Mouse (Mus musculus): Measurements from ENCODE around the gene Lhfpl3. TPM values are rescaled to one million over a fixed set of nuclear protein-coding genes. Genes with fewer than 3 reads are reported as not detected.

The Lhfpl3 gene
- total RNA-seq, 2 experiments from 2014 or later, result not detected

DNA sequence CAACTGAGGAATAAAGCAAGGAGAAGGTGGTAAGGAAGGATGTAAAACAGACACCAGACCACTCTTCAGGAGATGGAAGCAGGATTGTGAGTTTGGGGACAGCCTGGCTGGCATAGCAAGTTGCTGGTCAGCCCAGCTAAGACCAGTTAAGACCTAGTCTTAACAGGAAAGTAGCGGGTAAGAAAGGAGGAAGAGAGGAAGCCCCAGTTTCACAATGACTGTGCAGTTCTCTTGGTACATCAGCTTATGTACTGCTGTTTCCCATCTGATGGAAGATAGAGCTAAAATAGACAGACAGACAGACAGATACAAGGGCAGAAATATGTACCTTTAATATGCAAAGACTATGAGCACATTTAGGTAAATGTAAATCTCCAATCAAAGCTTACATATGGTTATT is 171.3 kb downstream of the Lhfpl3 start:
- intact Hi-C loops (cut with DNase I), result no loop called here
- no peak for DNase-seq

DNA sequence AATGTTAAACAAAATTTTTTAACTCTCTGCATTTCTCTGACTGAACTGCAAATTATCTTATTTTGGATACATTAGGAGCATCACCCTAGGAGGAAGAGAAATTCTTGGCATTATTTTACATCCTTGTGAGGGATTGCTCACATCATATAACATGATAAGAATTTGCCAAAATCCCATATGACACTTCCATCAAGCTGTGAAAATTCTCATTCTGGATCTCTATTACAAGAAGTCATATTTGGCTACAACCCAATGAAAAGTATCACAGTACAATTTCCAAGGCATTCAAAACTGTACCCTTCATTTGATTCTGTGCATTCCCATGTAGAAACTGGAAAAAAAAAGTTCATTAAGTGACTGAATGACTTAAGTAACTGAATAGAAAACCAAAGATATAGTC is 180.3 kb downstream of the Lhfpl3 start:
- intact Hi-C loops (cut with DNase I), result no loop called here

DNA sequence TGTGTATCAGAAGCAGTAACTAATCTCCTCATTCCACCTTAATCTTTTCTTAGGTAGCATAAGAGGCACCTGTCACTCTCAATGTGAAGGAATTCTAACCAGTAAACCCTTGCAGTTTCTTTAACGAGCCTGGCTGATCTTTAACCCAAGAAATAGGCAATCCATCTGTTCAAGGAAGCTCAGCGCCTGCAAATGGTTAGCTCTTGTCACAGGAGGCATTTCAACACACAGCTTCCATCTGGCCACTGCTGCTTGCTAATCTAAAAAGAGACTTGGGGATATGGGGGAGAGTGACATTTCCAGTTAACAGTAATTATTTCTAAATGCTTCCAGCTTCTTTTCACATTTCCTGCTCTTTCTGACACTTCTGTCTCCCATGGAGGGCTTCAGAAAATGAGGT is 182.9 kb downstream of the Lhfpl3 start:
- intact Hi-C loops (cut with DNase I), result no loop called here
- DNase-seq, result no peak

More for the DNA sequence above, 180.3 kb downstream of the Lhfpl3 start:
- DNase-seq, result no peak

DNA sequence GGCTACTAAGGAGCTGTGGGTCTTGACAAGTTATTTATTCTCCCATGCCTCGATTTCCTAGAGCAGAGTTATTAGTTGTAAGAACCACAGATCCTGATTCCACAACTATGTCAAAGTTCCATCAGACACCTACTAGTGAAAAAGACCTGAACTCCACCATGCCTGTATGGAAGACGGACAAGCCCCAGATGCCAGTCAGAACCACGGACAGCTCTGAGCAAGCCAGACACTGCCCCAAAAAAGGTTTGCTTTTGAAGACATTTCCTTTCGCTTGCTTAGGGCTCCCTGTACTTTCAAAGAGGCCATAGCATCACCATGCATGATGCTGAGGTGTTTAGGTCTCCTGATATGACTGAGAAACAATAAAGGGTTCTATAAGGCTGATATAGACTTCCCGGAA is 197.4 kb downstream of the Lhfpl3 start:
- DNase-seq, result no peak
- intact Hi-C loops (cut with DNase I), result no loop called here

DNA sequence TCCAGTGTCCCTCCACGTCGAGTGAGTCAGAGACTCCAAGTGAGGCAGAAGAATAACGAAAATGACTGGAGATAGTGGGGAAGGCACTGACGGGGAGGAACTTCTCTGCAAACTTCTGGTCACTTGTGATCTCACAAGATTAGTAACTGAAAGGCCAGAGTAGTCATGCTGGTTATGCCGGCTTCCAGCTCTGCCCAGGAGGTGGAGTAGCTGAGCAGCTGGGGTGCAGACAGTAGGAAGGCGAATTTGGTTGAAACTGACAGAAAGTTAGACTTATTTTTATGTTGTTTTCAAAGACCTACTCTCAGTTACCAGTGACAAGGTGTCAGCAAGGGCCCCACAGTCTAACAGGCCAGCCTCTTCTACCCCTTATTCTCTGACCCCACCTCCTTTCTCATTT is 217.4 kb downstream of the Lhfpl3 start:
- intact Hi-C loops (cut with DNase I), result loop anchor here (1.0 kb wide), 1 partner anchor 261 kb away; no protein-coding TSS in a partner anchor
- peak; percentile 4 to 6 for DNase-seq

DNA sequence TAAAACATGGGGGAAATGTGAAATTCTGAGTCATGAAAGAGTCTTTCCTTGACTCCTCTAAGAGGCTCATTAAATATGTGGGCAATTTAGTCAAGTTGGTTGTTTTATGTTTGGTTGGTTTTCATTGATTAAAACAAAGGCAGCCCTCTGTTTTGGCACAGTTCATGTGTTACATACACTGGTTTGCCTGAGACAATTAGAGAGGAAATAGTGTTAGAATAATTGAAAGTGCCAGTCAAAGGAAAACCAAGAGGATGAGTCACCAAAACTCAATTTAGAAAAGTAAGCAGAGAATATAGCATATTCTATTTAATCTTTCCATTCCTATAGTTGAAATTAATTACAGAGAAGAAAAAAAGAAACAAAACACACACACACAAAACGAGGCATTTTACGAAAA is 240.9 kb downstream of the Lhfpl3 start:
- DNase-seq, result no peak
- intact Hi-C loops (cut with DNase I), result no loop called here

DNA sequence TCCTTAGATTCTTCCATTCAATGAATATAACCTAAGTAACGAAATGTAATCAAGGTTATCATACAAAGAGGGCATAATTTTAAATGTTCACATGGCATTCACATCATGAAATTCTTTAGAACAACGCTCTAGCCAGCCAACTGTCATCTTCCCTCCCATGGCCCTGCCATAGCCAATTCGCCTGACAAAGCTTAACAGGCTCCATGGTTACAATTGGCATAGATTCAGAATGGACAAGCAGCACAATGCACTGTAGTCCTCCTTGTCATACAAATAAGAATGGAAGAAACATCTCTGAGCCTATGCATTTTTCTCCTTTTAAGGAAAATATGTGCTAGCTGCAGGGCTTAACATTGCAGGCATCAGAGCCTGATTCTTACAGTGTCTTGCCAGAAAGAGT is 254.0 kb downstream of the Lhfpl3 start:
- intact Hi-C loops (cut with DNase I), result no loop called here
- DNase-seq, result no peak

DNA sequence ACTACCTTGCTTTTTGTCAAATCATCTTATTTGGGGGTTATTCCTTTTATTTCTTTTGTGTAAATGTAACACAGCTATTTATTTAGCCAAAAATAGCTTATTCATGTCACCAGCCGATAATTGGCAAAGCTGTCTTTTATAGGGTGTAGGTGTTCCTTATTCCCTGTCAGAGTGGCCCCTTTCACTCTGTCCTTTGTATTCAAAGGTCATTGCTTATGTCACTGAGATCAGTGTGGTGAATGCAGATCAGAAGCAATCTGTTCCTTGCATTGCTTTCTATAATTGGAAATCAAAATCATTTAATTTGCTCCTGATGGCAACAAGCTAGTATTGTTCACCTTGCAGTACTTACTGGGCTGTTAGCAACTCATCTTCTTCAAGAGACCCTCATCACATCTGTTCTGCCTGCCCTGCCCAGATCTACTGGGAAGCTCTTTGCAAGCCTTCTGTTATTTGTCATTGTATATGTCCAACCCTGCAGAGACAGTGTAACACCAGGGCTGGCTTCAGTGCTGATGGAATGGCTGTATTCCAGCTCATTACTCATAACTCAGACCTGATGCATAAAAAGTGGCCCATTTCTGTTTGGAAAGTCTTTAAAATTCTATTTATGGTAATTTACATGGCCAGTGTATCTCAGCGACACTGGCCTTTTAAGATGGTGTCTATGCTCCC is 257.4 kb downstream of the Lhfpl3 start:
- intact Hi-C loops (cut with DNase I), result no loop called here
- no peak for DNase-seq

DNA sequence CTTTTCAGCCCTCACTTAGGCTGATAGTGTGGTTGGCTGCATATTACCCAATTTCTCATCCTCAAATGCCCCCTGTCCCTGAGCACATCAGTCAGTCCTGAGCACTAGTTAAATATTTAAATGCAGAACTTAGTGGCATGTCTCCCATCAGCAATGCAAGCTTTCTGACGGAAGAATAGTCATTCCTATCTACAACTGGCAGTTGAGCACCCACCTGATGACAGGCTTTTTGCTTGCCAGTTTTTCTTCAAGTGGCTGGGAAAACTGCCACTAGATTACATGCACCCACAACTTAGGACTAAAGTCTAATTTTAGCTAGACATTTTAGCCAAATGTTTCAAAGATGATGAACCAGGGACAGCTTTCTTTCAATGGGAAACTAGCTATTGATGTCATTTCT is 260.3 kb downstream of the Lhfpl3 start:
- intact Hi-C loops (cut with DNase I), result no loop called here
- peak in 1 of 2 experiments; percentile 34 for DNase-seq

DNA sequence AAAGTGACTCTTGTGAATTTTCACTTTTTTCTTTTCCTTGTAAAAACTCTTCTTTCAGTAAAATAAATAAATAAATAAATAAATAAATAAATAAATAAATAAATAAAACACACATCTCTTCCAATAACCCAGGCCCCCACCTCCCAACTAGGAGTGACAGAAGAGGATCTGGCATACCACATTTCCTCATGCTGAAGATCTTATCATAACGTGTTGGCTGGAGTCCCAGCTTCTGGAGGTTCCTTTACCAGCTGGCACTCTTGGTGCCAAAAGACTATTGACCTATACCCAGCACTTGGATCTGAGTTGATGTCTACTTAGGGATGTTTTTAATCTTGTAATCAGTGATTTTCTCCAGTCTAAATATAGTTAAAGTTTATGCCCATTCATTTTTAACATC is 264.6 kb downstream of the Lhfpl3 start:
- DNase-seq, result no peak
- intact Hi-C loops (cut with DNase I), result no loop called here

DNA sequence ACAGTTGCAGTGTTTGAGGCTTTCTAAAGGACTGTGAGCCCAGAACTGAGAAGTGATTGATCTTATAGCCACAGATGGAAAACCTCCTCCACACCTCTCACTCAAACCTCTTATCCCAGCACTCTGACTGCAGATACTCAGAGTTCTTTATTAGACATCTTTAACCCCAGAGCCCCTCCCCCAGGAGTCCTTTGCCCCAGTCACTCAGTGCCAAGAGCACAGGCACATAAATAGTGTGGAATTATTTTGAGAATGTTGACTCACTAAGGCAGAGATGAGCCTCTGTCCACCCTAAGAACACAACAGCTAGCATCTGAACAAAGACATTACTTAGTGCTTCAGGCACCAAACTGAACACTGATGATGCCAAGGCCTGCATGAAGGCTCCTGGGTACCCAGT is 268.1 kb downstream of the Lhfpl3 start:
- no peak for DNase-seq
- intact Hi-C loops (cut with DNase I), result no loop called here

DNA sequence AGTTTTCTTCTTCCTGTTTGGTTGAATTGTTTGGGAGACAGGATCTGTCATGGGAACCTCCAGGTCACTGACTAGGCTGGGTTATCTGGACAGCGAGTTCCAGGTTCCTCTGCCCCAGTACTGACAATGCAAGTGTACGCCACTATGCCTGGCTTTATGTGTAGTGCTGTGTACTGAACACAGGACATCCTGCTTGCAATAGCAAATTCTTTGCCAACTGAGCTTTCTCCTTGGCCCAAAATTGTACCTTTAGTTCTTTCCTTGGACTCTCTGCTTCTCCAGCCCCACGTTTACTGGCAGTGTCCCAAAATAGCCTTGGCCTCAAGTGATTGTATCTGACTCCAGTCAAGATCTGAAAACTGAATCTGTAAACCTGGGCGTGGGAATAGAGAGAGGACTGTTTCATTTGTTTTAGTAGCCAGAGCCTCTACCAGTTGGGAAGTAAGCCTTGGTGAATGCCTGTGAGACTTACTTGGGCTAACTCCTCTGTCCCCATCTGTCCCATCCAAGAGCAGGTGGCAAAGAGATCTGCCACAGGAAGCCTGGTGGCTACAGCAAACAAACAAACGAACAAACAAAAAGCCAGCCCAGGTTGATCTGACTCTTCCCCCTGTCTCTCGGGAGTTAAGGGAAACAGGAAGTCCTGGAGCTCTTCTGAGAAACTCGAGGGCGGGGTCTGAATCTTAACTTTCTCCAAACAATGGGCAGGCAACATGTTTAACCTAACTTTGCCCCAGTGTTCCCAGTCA is 269.9 kb downstream of the Lhfpl3 start:
- intact Hi-C loops (cut with DNase I), result no loop called here
- peak; percentile 4 to 13 for DNase-seq

DNA sequence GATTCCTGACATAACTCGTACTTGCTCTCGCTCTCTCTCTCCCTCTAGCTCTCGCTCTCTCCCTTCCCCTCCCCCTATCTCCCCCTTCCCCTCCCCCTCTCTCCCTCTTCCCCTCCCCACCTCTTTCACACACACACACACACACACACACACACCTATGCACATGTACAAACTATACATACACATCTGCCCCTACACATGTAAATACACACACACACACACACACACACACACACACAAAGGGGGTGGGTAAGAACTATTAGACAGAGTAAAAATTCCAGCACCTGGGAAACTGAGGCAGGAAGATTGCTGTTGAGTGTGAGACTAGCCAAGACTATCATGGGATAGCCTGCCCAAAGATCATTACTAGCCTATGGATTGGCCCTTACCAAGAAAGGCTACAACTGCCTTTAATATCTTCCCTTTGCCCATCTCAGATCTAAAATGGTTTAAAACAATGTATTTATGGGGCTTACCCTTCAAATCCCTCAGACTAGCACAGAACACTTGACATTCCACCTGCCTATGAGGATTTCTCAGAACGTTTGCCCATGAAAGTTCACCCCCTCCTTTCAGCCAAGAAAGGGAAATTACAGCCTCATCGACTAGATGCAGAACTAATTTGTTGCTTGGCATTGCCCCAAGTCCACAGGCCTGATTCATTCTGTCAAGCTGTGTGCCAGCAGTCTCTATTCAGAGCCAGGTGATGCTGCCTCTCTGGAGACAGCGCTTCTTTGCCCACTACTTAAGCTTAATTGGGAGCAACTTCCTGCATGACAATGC is 289.3 kb downstream of the Lhfpl3 start:
- intact Hi-C loops (cut with DNase I), result no loop called here
- DNase-seq, result no peak

DNA sequence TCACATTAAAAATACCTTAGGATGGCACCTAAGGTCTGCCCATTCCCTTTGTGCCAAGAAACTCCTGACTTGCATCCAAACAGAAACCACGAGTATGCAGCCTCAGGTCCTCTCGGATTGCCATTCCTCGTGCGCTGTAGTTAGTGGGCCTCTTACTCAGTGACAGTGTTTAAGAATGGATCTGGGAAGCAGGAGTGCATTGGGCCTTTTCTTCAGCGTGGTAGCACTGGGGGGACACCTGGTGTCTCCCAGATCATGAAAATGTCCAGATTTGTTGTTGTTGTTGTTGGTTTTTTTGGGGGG is 289.8 kb downstream of the Lhfpl3 start:
- intact Hi-C loops (cut with DNase I), result no loop called here
- no peak for DNase-seq

DNA sequence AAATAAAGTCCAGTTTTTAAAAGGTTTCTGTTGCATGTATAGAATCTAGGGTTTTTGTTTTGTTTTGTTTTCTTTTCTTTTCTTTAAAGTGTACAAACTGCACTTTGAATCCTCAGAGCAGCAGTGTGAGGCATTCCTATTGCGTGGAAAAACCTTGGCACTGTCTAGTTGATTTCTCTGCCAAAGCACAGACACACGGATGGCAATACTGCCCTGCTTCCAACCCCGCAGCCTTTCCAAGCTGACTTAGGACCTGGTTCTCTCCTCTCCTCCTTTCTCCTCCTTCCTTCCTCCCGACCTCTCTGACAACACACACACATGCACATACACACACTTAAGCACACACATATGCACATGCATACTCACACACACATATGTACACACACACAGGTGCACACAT is 294.6 kb downstream of the Lhfpl3 start:
- no peak for DNase-seq
- intact Hi-C loops (cut with DNase I), result no loop called here

DNA sequence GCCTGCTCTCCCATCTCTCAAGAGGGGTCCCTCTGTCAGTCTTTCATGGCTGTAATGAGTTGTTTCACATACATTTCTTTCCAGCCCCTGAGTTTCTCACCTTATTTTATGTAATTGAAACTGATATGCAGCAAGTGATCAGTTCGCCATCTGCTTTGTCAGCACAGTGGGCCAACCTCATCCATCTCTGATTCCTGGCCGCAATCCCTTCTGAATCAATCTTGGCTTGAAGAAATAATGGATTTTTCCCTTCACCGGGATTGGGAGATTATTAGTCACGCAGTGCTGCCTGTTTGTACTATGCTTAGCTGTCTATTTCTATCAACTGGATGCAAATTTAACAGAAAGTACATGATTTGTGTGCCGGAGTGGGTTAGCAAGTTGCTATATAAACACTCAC is 297.0 kb downstream of the Lhfpl3 start:
- DNase-seq, result no peak
- intact Hi-C loops (cut with DNase I), result no loop called here

DNA sequence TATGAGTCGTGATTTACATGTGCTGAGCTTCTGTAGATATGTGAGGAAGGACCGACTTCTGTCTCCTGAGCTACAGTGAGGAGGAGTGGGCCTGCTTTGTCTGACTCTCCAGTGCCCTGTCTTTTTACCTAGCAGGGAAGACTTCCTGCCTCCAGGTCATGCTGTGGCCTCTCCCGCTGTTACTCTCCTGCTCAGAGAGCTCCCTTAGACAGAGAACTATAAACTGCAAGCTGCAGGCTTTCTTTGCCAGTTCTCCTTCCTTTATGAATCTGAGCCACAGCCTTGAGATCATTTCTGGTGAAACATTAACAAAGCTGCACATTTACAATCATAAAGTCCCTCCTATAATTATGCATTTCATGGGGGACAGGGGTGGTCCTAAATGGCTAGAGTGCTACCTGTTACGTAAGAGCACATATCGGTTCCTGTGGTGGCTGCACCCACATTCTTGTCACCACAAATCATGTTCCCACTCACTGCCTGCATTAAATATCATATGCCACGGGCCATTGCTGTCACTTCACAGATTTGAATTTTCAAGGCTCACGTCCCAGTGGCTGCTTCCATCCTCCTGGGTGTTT is 303.3 kb downstream of the Lhfpl3 start:
- intact Hi-C loops (cut with DNase I), result no loop called here

DNA sequence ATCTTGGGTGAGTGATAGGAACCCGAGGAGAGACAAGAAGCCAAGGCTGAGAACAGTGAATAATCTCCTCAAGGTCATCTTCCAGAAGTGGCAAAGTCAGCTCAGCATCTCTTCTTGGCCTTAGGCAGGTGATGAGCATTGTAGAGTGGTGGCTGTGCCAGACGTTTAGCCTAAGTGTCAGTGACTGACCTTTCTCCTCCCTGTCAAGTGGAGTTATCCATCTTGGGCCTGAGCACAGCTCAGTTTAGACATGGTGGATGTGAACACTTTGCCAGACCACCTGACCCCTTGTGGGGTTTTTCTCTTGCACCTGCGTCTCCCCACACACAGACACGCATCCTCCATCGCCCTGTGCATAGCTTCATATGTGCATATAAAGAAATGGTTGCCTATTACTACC is 305.6 kb downstream of the Lhfpl3 start:
- no peak for DNase-seq
- intact Hi-C loops (cut with DNase I), result no loop called here

More for the DNA sequence above, 303.3 kb downstream of the Lhfpl3 start:
- no peak for DNase-seq

DNA sequence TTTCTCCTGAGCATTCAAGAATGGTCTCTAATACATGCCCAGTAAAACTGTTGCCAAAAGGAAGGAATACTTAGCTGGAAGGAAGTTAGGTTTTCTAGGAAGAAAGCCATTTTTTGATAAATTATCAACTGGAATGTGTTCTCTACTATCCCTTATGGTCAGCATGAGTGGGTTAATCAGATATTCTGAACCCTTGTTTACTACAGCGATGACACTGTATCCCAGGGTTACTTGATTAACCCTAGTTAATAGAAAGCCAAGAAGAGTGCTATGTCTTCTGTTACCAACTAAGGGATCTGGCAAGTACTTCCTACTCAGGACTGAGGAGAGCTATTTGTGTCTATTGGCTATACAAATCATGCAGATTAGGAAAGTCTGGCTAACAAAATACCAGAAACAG is 349.0 kb downstream of the Lhfpl3 start:
- intact Hi-C loops (cut with DNase I), result no loop called here
- no peak for DNase-seq

DNA sequence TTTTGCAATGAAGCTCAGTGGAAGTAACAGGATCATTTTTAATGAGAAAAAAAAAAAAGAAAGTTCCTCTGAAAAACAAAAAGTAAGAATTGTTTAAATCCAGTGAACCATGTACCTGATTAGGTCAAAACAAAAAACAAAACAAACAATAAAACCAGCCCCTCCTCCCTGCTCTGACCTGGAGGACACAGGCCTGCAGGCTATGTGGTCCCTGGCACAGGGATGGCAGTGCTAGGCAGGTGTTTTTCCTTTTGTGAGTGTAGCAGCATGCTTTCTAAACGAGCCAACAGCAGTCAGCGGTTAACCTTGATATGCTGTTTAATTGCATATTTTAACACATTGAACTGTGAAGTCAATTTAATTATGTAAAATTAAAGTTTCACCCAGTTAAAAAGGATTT is 360.7 kb downstream of the Lhfpl3 start:
- no peak for DNase-seq

DNA sequence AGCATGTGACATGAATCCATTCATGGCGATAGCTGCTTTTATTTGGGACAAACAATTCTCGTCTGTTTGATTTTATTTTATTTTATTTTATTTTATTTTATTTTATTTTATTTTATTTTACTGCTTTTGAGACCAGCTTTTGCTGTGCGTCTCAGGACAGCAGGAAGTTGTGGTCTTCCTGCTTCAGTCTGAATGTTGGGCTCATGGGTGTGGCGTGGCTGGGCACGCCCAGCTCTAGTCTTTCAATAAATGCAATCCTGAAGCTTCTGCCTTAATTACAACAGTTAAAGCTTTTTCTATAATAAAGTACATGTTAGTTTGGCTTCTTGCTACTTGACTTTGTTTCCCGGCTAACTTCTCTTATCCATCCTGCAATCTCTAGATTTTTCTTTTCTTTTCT is 365.4 kb downstream of the Lhfpl3 start:
- no peak for DNase-seq
- intact Hi-C loops (cut with DNase I), result no loop called here

More for the DNA sequence above, 360.7 kb downstream of the Lhfpl3 start:
- intact Hi-C loops (cut with DNase I), result no loop called here
